Mouse (Mus musculus) liver (tissue): ENCODE data around the gene Neurod1.

Source experiments
- DNase-seq: peaks from one replicate; pipeline ENCODE4 v3.0.0-alpha.2; 2020; ENCODE audit warnings: mixed read lengths

Gene Neurod1

GRCm38 (mm10) chr2:79456575-79457349 lies at the start of gene Neurod1, which contains the start of gene Cerkl:
TSS of gene Neurod1 (minus strand) at chr2:79456751.
TSS of gene Cerkl (minus strand) at chr2:79456785.
- DNase-seq, result peak; percentile 7

- DNase-seq, result peak; percentile 49
These were observed 42.6 kb upstream of the Neurod1 start for GRCm38 (mm10) chr2:79498990-79499755.

GRCm38 (mm10) chr2:79485127-79485526 lies 28.6 kb upstream of the Neurod1 start:
- DNase-seq, result no peak

- no peak for DNase-seq
These were observed 26.0 kb upstream of the Neurod1 start for GRCm38 (mm10) chr2:79482511-79482910.

GRCm38 (mm10) chr2:79462411-79462810 lies 5.9 kb upstream of the Neurod1 start:
- no peak for DNase-seq

GRCm38 (mm10) chr2:79461861-79462260 lies 5.3 kb upstream of the Neurod1 start:
- DNase-seq, result no peak

- DNase-seq, result no peak
These were observed 4.0 kb upstream of the Neurod1 start for GRCm38 (mm10) chr2:79460586-79460985.

- DNase-seq, result no peak
These were observed 3.6 kb upstream of the Neurod1 start for GRCm38 (mm10) chr2:79460107-79460506.

GRCm38 (mm10) chr2:79459061-79460045 lies 2.8 kb upstream of the Neurod1 start:
- no peak for DNase-seq

- DNase-seq, result no peak
These were observed 1.4 kb upstream of the Neurod1 start for GRCm38 (mm10) chr2:79457932-79458331.

GRCm38 (mm10) chr2:79457434-79457833 lies 883 bp upstream of the Neurod1 start:
- no peak for DNase-seq

GRCm38 (mm10) chr2:79455646-79456045 lies 905 bp downstream of the Neurod1 start:
- no peak for DNase-seq

- DNase-seq, result no peak
These were observed 1.6 kb downstream of the Neurod1 start for GRCm38 (mm10) chr2:79454786-79455446.

- DNase-seq, result peak; percentile 78
These were observed 2.4 kb downstream of the Neurod1 start for GRCm38 (mm10) chr2:79453901-79454781.

GRCm38 (mm10) chr2:79451438-79451837 lies 5.1 kb downstream of the Neurod1 start:
- DNase-seq, result no peak

GRCm38 (mm10) chr2:79450684-79451394 lies 5.7 kb downstream of the Neurod1 start:
- no peak for DNase-seq

GRCm38 (mm10) chr2:79449371-79449770 lies 7.2 kb downstream of the Neurod1 start:
- DNase-seq, result no peak

- no peak for DNase-seq
These were observed 9.4 kb downstream of the Neurod1 start for GRCm38 (mm10) chr2:79447198-79447597.

GRCm38 (mm10) chr2:79443861-79444620 lies 12.5 kb downstream of the Neurod1 start:
- no peak for DNase-seq

GRCm38 (mm10) chr2:79443401-79443800 lies 13.2 kb downstream of the Neurod1 start:
- DNase-seq, result no peak
